Mouse (Mus musculus) olfactory bulb, adult 2 months (tissue): ENCODE measurements at regions not wholly inside any gene's neighbourhood (a gene's known extent, or its start where the extent isn't known, plus 50 kb on each side); places are given as distances from the start of the nearest gene placed in this dataset.

ENCODE experiments used
- CTCF ChIP-seq: fragments of 200-500 bp; IDR thresholded peaks from 2 replicates; pipeline ENCODE4 v1.5.1; 2012; ENCODE audit warnings: low read depth, mild to moderate bottlenecking, low read length, moderate library complexity; ENCODE audit not compliant: insufficient read depth
- POLR2A ChIP-seq: fragments of 200-500 bp; IDR thresholded peaks from 2 replicates; pipeline ENCODE4 v1.6.1; 2012; ENCODE audit warnings: mild to moderate bottlenecking, low read depth, low read length, moderate library complexity; ENCODE audit not compliant: insufficient read depth

DNA sequence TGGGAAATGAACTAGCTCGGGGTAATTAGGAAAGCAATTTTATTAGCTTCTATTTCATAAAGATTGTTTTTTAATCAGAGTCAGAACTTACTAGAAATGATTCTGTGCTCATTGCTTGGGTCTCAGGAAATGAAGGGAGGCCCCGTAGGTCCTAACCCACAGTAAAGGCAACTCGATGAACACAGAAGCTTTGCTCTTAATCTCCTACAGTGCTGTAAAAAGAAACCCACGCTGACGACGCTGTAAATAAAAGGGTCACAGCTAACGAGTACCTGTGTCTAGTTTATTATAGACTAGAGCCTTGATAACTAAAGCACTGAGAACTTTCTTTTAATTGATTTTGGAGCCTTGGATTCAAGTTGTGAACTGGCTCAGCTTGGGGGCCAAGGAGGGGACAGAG lies 618.7 kb downstream of the Bcl11a start:
- TF ChIP-seq CTCF (no peak), POLR2A (no peak)
